Mouse (Mus musculus): ENCODE results near the gene 6430571L13Rik.

Gene 6430571L13Rik

GRCm38 (mm10) chr9:107307099-107307872 is 33.1 kb upstream of the 6430571L13Rik start:
- 77% methylated on average over 11 of the region's 11 CpGs for WGBS

DNA sequence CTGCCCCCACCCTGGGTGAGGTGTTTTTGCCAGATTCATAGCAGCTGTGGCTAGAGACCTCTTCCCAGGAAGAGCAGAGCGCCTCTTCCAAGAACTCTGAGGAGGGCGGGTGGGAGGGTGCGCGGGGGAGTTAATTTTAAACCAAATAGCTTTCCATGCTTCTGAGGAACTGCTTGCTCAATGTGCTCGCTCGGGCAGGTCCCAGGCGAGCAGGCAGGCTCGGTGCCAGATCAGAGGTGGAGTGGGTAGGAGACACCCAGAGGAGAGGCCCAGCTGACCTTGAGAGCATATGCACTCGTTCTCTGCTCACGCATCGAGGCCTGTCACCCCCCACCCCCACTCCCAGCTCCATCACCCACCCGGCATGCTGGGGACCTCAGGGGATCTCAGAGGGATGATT is 32.5 kb upstream of the 6430571L13Rik start:
- WGBS, result 39% methylated on average over 12 of the region's 12 CpGs

GRCm38 (mm10) chr9:107308346-107309000 is 31.9 kb upstream of the 6430571L13Rik start:
- WGBS, result 86% methylated on average over 9 of the region's 9 CpGs

DNA sequence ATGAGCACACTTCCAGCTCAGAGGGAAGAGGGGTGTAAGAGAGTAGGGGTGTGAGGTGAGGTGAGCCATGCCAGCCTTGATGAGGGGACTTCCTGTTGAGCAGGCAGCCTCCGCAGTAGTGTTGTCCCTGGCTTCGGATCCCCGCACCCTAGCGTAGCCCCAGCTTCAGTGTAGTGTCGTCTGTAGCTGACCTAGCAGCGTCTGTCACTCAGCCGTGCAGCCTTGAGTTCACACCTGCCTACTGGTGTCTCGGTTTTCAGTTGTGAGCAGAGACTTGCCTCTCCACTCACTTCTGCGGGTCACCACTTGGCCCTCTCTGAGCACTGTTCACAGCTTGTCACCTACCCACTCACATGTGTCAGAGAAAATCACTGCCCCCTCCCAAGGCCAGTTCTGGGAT is 31.2 kb upstream of the 6430571L13Rik start:
- 81% methylated on average over 9 of the region's 9 CpGs for WGBS

- WGBS, result 83% methylated on average over 5 of the region's 5 CpGs
These were observed 30.8 kb upstream of the 6430571L13Rik start for GRCm38 (mm10) chr9:107309600-107309999.

DNA sequence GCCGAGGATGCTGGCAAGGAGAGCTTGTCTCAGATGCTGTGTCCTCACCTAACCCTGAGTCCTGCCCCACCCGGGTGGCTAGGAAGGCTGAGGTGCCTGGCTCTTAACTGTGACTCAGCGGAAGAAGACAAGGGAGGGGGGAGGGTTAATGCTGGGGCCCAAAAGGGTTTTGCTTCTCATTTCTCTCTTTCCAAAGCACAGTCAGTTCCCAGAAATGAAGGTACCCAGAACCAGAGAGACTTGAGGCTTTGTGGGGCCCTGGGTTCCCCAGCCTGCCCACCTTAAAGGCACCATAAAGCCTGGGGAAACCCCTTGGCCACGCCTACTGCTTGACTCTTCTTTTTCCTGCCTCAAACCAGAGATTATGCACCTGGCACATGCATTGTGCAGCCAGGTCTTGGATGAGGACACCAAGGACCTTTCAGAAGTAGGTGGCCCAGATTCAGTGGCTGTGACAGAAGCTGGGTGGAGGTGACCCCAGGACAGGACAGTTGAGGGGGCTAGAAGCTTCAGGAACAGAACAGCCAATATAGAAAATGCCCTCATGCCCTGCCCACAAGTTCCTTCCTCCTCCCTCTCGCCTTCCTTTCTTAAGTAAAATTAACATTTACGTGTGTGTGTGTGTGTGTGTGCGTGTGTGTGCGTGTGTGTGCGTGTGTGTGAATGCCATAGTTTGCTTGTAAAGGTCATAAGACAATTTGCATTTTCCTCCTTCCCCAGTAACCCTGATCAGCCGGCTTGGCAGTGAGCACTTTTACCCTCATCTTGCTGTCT is 27.4 kb upstream of the 6430571L13Rik start:
- 62% methylated on average over 10 of the region's 10 CpGs for WGBS

DNA sequence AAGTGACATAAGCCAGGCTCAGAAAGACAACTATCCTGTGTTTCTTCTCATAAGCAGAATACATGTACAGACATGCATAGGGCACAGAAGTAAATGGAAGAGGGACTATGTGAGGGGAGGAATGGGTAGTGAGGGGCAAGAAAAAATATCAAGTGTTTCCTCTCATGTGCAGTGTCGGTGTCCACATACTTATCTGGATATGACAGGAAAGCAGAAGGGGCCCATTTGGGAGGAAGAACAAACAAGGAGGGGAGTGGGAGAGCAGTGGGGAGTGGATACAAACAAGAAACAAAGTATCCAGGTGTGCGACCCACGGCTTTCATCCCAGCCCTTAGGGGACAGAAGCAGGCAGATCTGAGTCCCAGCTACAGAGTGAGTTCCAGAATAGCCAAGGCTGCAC is 26.5 kb upstream of the 6430571L13Rik start:
- WGBS, result 93% methylated on average over 3 of the region's 3 CpGs

DNA sequence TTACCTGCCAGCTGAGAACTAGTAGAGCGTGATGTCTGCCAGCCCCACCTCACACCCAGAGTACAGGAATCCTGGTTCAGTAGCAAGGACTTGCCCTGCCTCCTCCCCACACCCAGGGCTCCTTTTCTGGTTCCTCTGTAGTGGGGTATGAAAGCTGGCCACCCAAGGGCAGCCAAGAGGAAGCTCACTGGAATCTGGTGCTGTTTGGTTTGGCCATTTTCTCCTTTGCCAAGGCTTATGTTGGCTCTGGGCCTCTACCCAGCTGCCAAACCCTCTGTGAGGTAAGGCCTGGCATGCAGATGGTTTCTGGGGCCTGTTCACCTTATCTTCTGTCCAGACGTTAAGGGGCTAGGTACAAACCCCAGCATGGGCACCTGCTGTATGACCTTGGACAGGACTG is 24.6 kb upstream of the 6430571L13Rik start:
- 86% methylated on average over 2 of the region's 2 CpGs for WGBS

GRCm38 (mm10) chr9:107322461-107323050 is 17.8 kb upstream of the 6430571L13Rik start:
- 78% methylated on average over 8 of the region's 8 CpGs for WGBS

DNA sequence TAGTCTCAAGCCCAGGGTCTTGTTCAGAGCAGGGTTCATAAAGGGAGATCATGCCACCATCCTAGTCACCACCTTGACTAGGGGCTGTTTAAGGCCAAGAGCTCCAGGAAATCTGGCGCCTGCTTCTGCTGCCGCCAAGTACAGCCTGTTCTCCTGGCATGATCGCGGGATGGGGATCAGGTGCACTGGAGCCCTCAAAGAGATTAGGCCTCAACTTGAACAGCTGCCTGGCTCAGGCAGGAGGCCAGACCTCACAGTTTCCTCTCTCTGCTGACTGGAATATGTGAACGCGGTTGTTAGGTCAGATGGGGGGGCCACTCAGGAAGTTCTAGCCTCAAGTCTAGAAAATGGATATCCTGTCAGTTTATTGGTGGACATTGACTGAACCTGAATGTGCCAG is 16.8 kb upstream of the 6430571L13Rik start:
- 50% methylated on average over 6 of the region's 6 CpGs for WGBS

GRCm38 (mm10) chr9:107324799-107325561 is 15.4 kb upstream of the 6430571L13Rik start:
- 82% methylated on average over 4 of the region's 4 CpGs for WGBS

GRCm38 (mm10) chr9:107325904-107326303 is 14.5 kb upstream of the 6430571L13Rik start:
- 87% methylated on average over 7 of the region's 7 CpGs for WGBS

DNA sequence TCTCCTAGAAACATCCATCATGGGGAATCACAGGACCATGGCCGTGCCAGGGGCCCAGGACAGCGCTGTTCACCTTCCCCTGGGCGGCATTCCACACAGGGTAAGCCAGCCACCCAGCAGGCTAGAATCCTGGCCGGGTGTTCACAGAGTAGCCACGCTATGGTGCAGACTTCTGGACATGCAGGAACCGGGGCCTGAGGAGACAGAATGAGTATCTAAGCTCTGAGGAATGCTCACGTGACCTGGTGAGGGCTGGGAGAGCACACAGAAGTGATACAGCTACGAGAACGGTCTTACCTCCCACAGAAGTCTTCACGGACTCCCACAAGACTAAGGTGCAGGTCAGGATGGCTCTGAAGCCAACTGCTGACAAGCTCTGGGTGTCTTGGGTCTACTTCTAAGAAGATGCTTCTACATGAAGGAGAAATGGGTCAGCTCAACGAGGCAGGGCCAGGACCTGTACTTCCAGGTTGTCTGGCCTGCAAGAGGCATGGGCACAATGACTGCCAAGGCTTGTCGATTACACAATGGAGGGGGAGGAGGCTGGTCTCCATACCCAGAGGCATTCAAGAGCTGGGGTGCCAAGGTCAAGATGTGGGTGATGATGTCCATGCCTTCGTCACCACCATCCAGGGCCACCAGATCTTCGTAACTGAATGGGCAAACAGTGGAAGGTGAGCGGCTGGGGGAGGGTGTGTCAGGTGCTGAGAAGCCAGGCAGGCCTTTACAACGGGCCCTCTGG is 12.4 kb upstream of the 6430571L13Rik start:
- 92% methylated on average over 16 of the region's 16 CpGs for WGBS

GRCm38 (mm10) chr9:107330791-107331190 is 9.6 kb upstream of the 6430571L13Rik start:
- WGBS, result 74% methylated on average over 6 of the region's 6 CpGs

DNA sequence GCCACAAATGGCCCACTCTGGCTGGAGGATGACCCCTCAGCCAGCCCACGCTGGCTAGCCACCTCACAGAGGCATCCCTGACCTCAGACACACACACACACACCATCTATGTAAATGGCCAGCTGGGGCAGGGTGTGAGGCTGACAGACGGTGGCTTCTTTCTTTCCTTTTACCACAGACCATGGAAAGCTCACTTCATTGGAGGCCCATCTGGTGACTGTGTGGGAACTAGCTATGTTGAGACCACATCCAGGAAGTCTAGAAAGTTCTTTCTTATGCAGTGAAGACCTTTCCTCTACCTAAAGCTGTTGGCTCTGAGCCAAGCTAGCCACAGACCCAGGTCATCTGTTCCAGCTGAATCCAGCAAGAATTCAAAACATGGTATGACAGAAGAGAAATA is 6.7 kb upstream of the 6430571L13Rik start:
- 51% methylated on average over 2 of the region's 2 CpGs for WGBS

GRCm38 (mm10) chr9:107334356-107334755 is 6.0 kb upstream of the 6430571L13Rik start:
- WGBS, result 92% methylated on average over 6 of the region's 6 CpGs

- 94% methylated on average over 5 of the region's 5 CpGs for WGBS
These were observed 5.4 kb upstream of the 6430571L13Rik start for GRCm38 (mm10) chr9:107335046-107335445.

- 11% methylated on average over 5 of the region's 5 CpGs for WGBS
These were observed 4.5 kb upstream of the 6430571L13Rik start for GRCm38 (mm10) chr9:107335909-107336308.

GRCm38 (mm10) chr9:107336386-107336785 is 4.0 kb upstream of the 6430571L13Rik start:
- 92% methylated on average over 6 of the region's 6 CpGs for WGBS

DNA sequence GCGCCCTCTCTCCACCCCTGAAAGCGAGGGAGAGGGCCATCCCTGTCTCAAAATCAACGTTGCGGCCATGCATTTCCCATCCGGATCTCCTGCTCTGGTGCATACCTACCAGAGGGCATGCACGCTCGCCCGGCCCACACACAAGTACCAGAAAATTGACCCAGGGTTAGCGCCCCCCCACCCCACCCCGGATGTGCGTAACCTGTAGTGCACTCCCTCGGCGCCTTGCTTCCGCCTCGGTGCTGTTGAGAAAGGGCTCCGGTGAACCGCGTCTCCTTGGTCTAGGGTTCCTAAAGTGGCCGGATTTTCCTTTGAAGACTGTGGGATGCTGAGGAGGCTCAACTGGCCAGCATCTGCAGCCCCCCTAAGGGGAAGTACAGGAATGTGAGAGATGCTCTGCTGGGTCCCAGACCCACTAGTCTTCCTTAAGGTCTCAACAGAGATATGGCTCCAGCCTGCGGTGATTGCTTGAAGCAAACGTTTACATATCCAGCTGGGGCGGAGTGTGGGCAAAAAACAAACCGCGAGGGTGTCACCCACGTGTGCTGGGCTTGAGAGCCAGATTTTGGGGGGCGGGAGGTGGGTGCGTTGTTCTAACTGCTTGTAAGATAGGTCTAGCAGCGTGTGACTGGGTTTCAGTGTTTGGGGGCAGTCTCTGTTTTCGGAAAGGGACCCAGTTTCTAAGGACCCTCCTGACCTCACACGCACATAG is 2.1 kb upstream of the 6430571L13Rik start, which contains the start of gene Hemk1:
Hemk1 (minus strand) TSS at position 179 of the 712 bp plus-strand sequence.
- 3% methylated on average over 30 of the region's 30 CpGs for WGBS

Measured in cerebral cortex, adult 2 months (tissue).